Mouse (Mus musculus): Measurements from ENCODE around the gene Iqch.
A peak's percentile ranks its signal among the peaks of the same experiment; 100 is the strongest.

Iqch gene

GRCm38 (mm10) chr9:63555460-63555990 is 46.8 kb downstream of the Iqch start:
- TF ChIP-seq GATA4 (IDR thresholded peaks at IDR 0.05; ENCODE audit: insufficient replicate concordance, low read length), result no peak

DNA sequence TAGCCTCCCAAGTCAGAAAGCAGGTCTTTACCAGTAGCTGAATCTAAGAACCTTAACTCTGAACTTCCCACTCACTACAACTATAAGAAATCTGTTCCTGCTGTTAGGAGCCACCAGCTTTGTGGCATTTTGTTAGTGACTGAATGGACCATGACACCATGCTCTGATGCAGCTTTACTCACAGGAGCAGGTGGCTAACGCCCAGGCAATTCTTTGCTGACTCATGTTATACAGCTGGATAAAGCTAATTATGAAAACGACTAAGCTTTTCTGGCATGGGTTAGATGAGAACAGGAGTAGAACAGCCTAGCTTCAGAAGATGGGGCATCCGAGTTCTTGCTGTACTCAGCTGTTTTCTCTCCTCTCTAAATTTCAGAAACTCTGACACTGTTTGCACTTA is 48.7 kb downstream of the Iqch start:
- TF ChIP-seq GATA4 (IDR thresholded peaks at IDR 0.05; ENCODE audit: insufficient replicate concordance, low read length), result no peak

DNA sequence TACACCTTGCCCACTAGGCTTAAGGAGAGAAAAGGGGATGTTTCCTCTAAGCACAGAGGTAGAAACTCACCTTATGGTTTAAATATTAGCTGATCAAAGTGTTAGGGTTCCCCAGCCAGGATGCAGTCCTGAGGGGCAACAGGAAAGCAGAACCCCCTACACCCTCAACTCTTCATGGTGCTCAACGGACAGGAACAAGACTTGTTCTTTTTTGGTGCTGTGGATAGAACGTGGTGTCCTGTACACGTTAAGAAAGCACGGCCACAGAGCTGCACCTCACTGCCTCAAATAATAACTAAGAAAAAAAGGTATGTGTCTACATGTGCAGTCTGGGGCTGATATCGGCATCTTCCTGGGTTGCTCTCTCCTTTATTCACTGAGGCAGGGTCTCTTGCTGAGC is 53.3 kb downstream of the Iqch start:
- no peak for TF ChIP-seq GATA4 (IDR thresholded peaks at IDR 0.05; ENCODE audit: insufficient replicate concordance, low read length)

GRCm38 (mm10) chr9:63541926-63542325 is 60.4 kb downstream of the Iqch start:
- TF ChIP-seq GATA4 (IDR thresholded peaks at IDR 0.05; ENCODE audit: insufficient replicate concordance, low read length), result no peak

- no peak for TF ChIP-seq GATA4 (IDR thresholded peaks at IDR 0.05; ENCODE audit: insufficient replicate concordance, low read length)
Measured at GRCm38 (mm10) chr9:63541301-63541700, 61.0 kb downstream of the Iqch start.

DNA sequence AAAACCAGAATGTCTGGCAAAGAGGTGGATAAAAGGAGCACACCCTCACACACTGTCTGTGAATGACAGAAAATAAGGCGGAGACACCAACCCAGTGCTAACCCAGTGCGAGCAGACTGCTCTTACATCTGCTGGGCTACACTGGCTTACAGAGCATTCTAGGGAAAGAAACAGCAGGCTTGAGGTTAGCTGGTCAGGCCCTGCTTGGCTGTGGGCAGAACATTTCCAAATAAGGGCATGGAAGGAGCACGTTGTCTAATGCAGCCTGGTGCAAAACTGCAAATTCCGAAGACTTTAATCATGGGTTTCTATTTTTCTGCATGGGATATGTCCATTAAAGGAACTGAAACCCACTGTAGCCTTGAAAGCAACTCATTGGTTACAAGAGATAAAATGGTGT is 64.8 kb downstream of the Iqch start:
- TF ChIP-seq GATA4 (IDR thresholded peaks at IDR 0.05; ENCODE audit: insufficient replicate concordance, low read length), result no peak

GRCm38 (mm10) chr9:63535042-63535441 is 67.3 kb downstream of the Iqch start:
- no peak for TF ChIP-seq GATA4 (IDR thresholded peaks at IDR 0.05; ENCODE audit: insufficient replicate concordance, low read length)

- no peak for TF ChIP-seq GATA4 (IDR thresholded peaks at IDR 0.05; ENCODE audit: insufficient replicate concordance, low read length)
Measured at GRCm38 (mm10) chr9:63534371-63534780, 67.9 kb downstream of the Iqch start.

DNA sequence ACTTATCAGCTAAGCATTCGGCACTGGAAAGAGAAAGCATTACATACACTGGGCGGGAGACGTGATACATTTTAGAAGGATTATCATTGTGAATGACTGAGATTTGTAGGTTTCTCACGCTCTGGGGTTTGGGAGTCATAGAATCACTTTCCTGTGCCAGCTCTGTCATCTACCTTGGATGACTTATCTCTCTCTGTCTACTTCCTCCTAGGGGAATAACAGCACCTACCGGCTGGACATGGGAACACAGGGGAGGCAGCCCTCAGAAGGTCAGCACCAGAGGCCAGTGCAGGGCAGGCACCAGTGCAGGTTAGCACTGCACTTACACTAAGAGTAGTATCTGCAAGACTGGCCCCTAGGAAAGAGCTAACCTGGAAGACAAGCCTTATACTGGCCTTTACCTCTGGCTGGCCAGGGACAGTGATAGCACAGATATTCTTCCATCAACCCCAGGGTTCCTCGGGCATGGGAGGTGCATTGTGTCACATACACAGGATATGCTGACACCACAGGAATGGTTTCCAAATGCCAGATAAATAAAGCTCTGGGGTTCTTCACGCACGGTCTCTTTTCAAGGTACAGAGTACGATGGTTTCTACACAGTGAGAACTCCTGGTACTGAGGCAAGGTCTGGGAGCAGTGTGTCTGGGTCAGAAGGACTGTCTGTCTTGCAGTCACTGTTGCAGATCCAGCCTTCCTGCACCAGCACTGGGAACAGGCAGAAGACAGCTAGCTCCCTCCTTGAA is 69.2 kb downstream of the Iqch start:
- peak; percentile 36; the same call in 1 of the 2 replicates for TF ChIP-seq GATA4 (IDR thresholded peaks at IDR 0.05; ENCODE audit: insufficient replicate concordance, low read length)

GRCm38 (mm10) chr9:63523937-63524253 is 78.4 kb downstream of the Iqch start:
- no peak for TF ChIP-seq GATA4 (IDR thresholded peaks at IDR 0.05; ENCODE audit: insufficient replicate concordance, low read length)

DNA sequence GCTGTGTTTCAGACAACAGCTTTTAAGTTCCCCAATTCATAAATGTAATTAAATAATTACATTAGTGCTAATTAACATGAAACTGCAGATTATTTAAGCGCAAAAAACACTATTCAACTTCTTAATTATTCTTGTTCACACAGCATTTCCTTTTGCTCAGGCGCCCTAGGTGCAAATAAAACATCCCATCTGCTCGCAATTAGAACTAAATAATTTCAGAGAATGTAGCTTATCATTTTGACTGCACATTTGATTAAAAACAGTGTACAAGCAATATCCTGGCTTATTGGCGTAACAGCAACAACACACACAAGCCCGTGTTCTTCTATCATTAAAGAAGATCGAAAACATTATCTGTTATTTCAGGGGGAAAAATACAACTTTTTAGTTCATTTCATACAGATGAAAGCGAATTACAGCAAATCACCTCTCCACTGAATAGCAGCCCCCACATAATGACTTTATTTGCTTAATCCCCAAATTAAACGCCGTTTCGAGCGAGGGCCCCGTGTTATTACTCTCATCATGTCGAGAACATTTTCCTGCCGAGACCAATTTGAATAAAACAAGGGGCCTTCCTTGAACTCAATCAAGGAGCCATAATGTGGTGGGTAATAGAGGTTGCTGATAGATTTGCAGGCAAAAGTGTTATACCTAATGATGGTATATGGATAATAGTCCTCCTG is 78.9 kb downstream of the Iqch start:
- no peak for TF ChIP-seq GATA4 (IDR thresholded peaks at IDR 0.05; ENCODE audit: insufficient replicate concordance, low read length)

- TF ChIP-seq GATA4 (IDR thresholded peaks at IDR 0.05; ENCODE audit: insufficient replicate concordance, low read length), result no peak
Measured at GRCm38 (mm10) chr9:63512851-63513250, 89.4 kb downstream of the Iqch start.

DNA sequence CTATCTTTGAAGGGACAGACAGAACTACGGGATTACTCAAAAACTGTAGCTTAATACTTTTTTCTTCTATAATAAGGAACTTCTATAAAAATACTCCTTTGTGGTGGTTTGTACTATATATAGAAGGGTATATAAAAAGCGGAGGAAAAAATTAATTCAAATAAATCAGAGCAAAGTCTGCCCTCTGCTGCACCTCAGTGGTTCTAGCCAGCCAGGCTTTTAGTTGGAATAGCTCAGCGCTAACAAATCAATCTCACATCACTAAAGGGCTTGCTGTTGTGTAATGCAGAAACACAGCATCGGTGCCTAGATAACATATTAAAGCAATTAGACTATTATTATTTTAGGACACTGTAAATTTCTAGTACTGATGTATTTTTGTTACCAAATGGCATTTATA is 91.3 kb downstream of the Iqch start:
- TF ChIP-seq GATA4 (IDR thresholded peaks at IDR 0.05; ENCODE audit: insufficient replicate concordance, low read length), result no peak

DNA sequence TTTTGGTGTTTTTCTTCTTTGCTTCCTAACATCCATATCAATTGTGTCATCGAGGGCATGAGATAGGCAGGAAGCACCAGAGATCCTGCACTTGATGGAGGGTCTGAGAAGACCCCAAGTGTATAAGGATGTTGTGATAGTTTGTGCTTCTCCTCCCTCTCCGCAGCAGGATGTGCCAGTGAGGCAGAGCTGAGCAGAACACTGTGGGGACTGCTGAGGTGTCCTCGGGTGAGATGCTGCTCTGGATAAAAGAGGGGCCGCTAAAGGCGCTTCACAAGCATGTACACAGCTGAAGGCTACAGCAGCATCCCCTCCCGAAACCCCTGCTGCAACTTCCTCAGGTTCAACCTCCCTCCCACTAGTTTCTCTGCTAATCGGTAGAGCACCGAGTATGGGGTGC is 95.2 kb downstream of the Iqch start:
- no peak for TF ChIP-seq GATA4 (IDR thresholded peaks at IDR 0.05; ENCODE audit: insufficient replicate concordance, low read length)

DNA sequence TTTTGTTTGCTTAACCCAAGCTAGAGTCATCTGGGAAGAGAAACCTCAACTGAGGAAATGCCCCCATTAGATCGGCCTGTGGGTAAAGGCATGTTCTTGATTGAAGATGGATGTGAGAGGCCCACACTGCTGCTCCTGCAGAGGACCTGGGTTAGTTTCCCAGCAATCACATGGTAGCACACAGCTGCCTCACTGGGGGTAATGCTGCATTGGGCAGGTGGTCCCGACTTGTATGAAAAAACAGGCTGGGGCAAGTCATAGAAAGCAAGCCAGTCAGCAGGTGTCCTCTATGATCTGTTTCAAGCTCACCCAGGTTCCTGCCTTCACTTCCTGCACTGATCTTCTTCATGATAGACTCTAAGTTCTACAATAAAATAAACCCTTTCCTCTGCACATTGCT is 98.4 kb downstream of the Iqch start:
- TF ChIP-seq GATA4 (IDR thresholded peaks at IDR 0.05; ENCODE audit: insufficient replicate concordance, low read length), result no peak

- TF ChIP-seq GATA4 (IDR thresholded peaks at IDR 0.05; ENCODE audit: insufficient replicate concordance, low read length), result no peak
Measured at GRCm38 (mm10) chr9:63501516-63501915, 100.8 kb downstream of the Iqch start.
